Mouse (Mus musculus) testis, postnatal 10 days (tissue): ENCODE results near the gene Ccdc42.

Source experiments
- DNase-seq: peaks from one replicate; pipeline ENCODE4 v3.0.0; 2021; ENCODE audit warnings: low spot score

Ccdc42 gene

DNA sequence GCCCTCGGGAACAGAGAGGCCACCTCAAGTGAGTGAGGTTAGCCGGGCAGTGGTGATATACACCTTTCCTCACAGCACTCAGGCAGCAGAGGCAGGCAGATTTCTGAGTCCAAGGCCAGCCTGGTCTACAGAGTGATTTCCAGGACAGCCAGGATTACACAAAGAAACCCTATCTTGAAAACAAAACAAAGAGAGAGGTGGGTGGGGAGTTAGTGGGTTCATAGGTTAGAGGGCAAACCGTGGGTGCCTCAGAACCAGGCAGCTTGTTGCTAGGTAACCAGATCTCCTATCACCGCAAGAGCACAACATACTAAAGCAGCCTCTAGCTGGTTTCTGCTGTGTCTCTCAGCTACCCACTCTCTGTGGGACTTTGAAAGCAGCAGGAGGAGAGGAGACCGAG, at the start of gene Ccdc42:
Gene Ccdc42, plus strand, starts transcription at position 301 of the 400 bp plus-strand sequence.
- DNase-seq: no peak

DNA sequence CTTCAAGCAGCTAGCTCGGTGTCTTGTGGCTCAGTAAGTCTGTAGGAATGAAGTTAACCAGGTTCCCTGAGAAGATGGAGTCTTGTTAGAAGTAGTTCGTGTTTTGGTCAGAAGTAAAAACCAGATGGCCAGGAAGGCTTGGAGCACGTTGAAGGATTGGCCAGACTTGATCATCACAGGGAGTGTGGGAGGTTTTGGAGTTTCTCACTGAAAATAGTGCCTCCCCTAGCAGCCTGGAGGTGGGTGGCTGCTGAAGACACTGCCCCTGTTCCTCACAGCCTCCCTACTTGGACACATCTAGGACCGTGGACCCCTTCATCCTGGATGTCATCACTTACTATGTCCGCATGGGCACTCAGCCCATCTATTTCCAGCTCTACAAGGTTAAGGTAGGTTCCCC, 47.2 kb upstream of the Ccdc42 start:
- no peak for DNase-seq

GRCm38 (mm10) chr11:68544554-68544953, 42.3 kb upstream of the Ccdc42 start:
- peak; percentile 66 for DNase-seq

DNA sequence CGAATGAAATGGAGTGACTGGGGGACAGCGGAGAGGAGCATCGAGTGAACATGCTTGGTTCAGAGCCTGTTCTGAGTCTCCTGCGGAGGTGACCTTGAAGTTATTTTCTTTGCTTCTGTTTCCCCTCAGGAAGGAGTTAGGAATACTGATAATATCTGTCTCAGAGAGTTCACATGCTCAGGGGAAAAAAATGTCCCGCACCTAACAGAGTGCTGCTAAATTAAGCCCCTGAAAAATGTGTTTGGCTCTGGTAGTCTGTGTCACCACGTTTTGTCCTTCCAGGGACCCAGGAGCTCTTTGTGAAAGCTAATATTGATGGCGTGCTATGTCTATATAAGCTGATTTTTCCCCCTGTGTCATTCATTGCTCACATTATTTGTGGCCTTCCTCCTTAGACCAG, 41.6 kb upstream of the Ccdc42 start:
- DNase-seq: no peak

DNA sequence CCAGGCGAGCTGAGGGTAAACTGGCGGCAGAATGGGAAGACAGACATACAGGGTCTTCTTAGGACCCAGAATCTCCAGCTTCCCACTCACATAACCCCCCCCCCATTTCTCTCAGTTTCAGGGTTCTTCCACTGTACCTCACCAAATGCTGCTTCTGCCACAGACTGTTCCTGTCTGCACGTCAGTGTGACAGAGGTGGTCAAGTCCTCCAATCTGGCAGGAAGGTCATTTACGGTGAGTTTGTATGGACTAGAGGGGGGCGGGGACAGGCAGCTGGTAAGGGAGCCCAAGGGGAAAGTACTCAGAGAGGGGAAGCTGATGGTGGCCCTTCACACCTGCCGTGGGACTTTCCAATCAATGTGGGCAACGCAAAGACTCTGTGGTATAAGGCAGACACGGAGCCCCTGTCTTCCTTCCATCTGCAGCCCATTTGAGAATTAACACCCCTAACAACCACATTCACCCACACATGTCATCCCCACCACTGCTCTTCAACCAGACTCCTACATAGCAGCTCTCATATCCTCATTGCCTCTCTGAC, 41.1 kb upstream of the Ccdc42 start:
- DNase-seq: no peak

DNA sequence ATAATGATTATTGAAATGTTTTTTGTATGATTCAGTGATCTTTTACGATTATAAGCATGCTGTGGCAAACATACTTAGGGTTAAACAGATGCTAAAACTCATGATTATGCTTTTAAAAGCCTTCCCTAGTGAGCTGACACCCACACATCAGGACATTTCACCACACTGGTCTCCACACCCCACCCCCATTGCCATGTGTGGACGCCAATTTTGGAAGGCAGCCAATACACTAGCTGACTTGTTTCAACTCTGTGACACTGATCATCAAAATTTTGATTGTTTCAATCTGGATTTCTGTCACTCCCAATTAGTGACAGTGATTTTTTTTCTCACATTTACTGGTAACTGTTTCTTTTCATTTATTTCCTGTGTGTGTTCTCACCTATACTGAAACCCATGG, 39.3 kb upstream of the Ccdc42 start:
- no peak for DNase-seq

- DNase-seq: no peak
Observed at GRCm38 (mm10) chr11:68549597-68549996, 37.2 kb upstream of the Ccdc42 start.

DNA sequence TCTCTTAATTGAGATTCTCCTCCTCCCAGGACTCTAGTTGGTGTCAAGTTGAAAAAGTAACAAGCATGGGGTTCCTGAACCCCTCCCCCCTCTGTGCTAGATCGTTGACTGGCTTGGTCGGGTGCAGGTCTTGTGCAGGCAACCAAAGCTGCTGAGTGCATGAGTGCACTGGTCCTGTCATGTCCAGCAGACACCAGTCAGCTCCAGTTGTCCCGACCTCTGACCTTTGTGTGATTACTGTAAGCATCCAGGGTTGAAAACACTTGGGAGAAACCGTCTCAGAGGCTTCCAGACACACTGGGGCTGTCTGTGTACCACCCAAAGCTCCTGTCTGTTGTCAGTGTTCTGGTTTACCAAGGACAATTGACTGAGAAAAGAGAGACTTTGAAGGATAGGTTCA, 36.5 kb upstream of the Ccdc42 start:
- DNase-seq: no peak

GRCm38 (mm10) chr11:68553981-68554471, 32.8 kb upstream of the Ccdc42 start:
- DNase-seq: peak; percentile 72

DNA sequence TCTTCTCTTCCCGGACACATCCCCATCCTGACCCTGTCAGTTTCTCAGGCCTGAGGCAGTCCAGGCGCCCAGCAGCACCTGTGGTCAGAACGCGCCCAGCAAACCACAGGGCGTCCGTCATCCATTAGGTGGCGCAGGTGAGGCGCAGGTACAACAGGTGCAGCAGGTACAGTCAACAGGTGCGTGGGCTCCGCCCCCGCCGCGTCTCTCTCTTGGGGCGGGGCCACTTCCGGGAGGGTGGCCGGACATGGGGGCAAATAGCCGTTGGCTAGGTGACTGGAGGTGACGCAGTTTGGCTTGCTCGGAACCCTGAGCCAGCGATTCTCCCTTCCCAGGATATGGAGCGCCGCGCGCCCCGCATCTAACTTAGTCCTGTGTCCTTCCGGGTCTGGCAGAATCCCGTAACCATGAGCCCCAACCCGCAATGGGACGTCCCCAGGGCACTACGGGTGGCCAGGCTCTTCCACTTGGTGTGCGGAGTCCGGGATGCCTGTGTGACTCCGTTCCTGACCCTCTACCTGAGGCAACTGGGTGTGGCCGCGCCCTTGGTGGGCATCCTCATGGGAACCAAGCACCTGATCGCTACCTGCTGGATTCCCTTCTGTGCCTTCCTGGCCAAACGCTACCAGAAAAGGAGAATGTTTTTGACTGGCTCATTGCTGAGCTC, 30.8 kb upstream of the Ccdc42 start, which contains the start of gene Mfsd6l:
Gene Mfsd6l, plus strand, starts transcription at position 269 of the 667 bp plus-strand sequence.
- peak; percentile 57 for DNase-seq

DNA sequence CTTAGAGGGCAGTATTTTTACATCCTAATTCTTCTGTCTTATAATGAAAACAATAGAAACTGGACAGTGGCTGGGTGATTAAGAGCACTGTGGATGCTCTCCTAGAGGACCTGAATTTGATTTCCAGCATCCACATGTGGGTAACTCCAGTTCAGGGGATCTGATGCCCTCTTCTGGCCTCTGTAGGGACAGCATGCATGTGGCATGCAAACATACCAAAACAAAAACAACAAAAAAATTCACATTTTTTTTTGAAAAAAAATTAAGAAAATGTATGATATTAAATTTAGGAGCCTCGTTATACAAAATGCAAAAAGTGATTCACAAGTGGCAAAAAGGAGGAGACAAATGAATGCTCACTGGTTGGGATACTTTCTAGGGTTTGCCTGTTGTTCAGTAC, 27.3 kb upstream of the Ccdc42 start:
- no peak for DNase-seq

DNA sequence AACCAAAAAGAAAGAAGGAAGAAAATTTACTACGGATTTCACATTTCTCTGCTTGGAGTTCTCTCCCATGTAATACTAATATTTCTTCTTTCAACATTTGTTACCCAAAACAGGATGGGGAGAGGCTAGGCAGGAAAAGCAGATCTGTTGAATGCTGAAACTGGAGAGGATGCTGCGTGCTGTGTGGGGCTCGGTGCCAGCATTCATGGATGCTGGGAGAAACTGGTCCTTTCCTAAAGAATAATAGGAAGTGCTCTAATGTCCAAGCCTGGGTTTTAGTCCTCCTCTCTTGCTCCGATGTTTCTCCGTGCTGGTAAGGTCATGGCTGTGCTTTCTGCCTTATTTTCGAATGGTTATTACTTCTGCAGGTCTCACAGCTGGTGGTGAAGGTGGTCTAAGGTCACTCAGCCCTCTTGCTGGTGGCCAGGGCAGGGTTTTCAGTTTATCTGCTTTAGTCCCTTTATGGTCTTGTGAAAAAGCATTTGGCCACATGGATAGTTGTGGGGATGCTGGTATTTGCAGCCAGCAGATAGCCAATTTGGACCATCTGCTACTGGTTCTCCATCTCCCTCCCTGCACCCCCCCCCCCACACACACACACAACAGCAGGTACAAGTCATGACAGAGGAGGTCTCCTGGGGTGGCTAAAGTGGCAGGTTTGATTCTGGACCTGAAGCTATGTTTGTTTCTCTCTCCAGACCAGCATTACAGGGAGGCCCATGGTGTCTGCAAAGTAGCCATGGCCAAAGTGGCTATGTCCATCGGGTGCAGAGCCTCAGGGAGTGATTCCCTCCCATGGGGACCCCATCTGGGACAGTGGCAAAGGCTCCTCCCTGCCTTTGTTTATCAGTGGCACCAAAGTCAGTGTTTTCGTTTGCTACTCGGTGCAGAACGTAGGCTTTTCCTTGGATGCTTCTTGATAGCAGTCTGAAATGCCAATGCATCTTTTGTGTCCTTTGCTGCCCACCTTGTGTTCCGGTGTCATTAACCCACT, 24.6 kb upstream of the Ccdc42 start:
- DNase-seq: no peak

DNA sequence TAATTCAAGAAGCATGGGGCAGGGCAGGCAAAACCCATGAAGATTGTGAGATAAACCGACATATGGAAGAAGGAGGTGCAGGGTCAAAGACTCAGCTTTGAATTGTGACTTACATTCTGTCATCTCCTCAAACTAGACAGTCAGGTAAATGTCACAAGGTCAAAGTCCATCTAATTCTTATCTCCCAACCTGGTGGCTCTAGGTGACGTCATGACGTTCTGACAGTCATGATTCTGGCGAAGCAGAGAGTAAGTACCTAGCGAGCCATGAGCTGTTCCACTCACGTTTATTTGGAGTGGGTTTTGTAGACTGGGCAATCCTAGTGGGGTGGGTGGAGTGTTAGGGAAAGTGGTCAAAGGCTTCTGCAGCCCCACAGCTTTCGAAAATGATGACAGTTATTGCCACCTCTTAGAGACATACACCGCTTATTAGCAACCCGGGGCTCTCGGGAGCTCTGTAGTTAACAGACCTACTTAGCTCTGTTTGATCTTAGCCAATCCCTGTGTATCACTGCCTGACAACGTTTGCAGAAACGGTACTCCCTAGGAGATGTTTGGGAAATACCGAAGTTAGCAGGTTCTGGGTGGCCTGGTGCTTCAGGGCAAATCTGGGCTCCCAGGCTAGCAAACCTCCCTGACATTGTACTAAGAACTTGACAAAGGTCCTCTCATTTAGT, 22.3 kb upstream of the Ccdc42 start:
- DNase-seq: no peak

DNA sequence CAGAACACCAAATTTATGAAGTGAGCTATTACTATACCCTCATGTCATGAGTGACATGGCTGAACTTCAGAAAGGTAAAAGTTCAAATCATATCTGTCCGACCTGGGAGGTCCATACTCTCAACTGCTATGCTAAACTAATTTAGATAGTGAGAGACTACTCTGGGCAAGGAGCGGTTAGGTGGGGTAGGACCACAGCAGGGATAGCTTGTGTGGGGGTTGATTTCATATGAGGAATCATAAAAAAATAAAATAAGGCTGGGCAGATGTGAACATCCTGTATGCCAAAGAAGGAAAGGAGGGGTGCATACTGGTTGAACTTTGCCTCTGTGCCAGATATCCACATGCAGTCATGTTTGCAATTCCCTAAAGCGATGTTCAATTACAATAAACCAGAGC, 21.8 kb upstream of the Ccdc42 start:
- no peak for DNase-seq

- peak; percentile 87 for DNase-seq
Observed at GRCm38 (mm10) chr11:68566447-68567059, 20.3 kb upstream of the Ccdc42 start.

- no peak for DNase-seq
Observed at GRCm38 (mm10) chr11:68570861-68571260, 16.0 kb upstream of the Ccdc42 start.

- DNase-seq: no peak
Observed at GRCm38 (mm10) chr11:68577076-68577475, 9.7 kb upstream of the Ccdc42 start.

DNA sequence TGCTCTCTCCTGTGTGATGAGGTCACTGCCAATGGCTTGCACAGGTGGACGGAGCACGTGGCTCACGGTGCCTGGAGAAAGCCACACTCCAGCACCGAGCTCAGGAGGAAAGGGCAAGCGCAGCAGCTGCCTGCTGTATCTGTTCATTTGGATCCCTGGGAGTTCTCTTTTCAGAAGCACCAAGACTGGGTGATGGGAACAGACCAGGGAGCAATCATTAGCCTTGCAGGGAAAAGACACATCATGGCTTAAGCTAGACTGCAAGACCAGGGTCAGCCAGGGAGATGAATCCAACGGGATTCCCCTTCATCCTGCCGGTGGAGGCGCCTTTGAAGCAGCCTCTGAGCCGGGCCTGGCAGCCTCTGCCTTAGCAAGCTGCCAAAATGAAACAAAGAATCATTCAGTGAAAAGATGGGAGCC, 7.3 kb upstream of the Ccdc42 start:
- peak; percentile 73 for DNase-seq

DNA sequence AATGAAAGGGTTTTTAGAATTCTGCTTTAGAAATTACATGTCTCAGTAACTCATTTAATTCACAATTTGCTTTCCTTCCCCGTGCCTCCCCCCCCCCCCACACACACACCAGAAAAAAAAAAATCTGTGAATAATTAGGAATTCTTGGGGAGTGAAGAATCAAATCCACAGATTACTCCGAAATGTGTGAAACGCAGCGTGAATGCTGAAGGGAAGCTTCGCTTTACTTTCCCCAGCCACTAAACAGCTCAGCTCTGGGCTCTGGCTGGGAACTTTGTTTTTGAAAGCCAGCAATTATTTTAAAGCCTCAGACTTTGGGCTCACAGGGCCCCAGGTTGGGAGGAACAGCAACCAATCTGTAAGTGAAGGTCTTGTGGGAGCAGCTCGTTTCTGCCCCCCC, 6.3 kb upstream of the Ccdc42 start:
- no peak for DNase-seq

DNA sequence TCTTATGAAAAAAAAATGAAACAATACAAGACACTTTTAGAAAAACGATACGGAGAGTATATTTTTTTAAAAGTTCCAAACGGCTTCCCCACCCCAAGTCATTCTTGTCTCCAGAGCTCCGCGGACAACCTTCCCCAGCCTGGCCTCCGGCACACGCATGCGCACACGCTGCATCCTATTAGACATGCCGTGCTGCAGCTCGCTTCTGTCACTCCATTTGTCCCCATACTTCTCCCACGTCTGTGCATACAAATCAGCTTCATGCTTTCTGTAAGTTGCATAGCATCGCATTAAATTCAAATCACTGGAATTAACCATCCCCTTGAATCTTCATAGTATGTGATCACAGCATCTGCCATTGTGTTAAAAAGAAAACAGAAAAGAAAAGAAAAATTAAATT, 3.6 kb upstream of the Ccdc42 start:
- no peak for DNase-seq

DNA sequence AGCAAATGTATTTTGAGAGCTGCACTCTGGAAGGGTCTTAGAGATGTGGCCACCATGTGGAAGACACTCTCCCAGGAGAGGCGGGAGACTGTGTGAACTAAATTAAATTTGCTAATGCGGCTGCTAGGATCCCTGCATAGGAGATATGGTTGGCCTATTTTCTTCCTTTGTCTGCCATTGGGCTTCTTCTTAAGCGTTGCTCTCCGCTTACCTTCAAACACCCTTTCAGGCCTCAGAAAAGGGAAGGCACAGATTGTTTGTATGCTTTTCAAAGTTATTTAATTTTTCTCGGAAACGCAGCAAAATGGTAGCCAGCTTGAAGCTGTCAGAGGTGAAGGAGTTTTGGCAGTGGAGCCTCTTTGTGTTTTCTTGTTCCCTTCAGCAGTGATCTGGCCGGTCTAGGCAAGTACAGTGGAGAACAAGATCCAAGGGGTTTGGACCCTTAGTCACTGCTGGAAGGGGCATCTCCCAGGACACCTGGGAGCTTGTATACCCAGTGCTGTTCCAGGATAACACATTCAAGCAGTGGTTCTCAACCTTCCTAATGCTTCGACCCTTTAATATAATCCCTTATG, 2.8 kb upstream of the Ccdc42 start:
- DNase-seq: no peak
